Mouse (Mus musculus): ENCODE results near the gene 1700056E22Rik.

1700056E22Rik gene

GRCm38 (mm10) chr1:184034011-184034557, at the start of gene 1700056E22Rik:
TSS of gene 1700056E22Rik (minus strand) at chr1:184034301.
- peak; percentile 98 to 99 for DNase-seq (ENCODE audit: low spot score in 2 of 2)

- no peak for DNase-seq (ENCODE audit: low spot score in 2 of 2)
Observed at GRCm38 (mm10) chr1:184083166-184083565, 49.1 kb upstream of the 1700056E22Rik start.

- no peak for DNase-seq (ENCODE audit: low spot score in 2 of 2)
Observed at GRCm38 (mm10) chr1:184082661-184083060, 48.6 kb upstream of the 1700056E22Rik start.

- no peak for DNase-seq (ENCODE audit: low spot score in 2 of 2)
Observed at GRCm38 (mm10) chr1:184079304-184079703, 45.2 kb upstream of the 1700056E22Rik start.

GRCm38 (mm10) chr1:184076756-184077155, 42.7 kb upstream of the 1700056E22Rik start:
- DNase-seq (ENCODE audit: low spot score in 2 of 2): no peak

- no peak for DNase-seq (ENCODE audit: low spot score in 2 of 2)
Observed at GRCm38 (mm10) chr1:184076065-184076464, 42.0 kb upstream of the 1700056E22Rik start.

GRCm38 (mm10) chr1:184068971-184069370, 34.9 kb upstream of the 1700056E22Rik start:
- no peak for DNase-seq (ENCODE audit: low spot score in 2 of 2)

GRCm38 (mm10) chr1:184067704-184068558, 33.8 kb upstream of the 1700056E22Rik start:
- DNase-seq (ENCODE audit: low spot score in 2 of 2): no peak

- DNase-seq (ENCODE audit: low spot score in 2 of 2): no peak
Observed at GRCm38 (mm10) chr1:184066460-184067287, 32.6 kb upstream of the 1700056E22Rik start.

- no peak for DNase-seq (ENCODE audit: low spot score in 2 of 2)
Observed at GRCm38 (mm10) chr1:184065589-184066361, 31.7 kb upstream of the 1700056E22Rik start.

- DNase-seq (ENCODE audit: low spot score in 2 of 2): no peak
Observed at GRCm38 (mm10) chr1:184064306-184064705, 30.2 kb upstream of the 1700056E22Rik start.

- DNase-seq (ENCODE audit: low spot score in 2 of 2): no peak
Observed at GRCm38 (mm10) chr1:184061901-184062300, 27.8 kb upstream of the 1700056E22Rik start.

- DNase-seq (ENCODE audit: low spot score in 2 of 2): no peak
Observed at GRCm38 (mm10) chr1:184060828-184061734, 27.0 kb upstream of the 1700056E22Rik start.

- no peak for DNase-seq (ENCODE audit: low spot score in 2 of 2)
Observed at GRCm38 (mm10) chr1:184060381-184060780, 26.3 kb upstream of the 1700056E22Rik start.

- no peak for DNase-seq (ENCODE audit: low spot score in 2 of 2)
Observed at GRCm38 (mm10) chr1:184059814-184060213, 25.7 kb upstream of the 1700056E22Rik start.

- DNase-seq (ENCODE audit: low spot score in 2 of 2): no peak
Observed at GRCm38 (mm10) chr1:184058206-184058605, 24.1 kb upstream of the 1700056E22Rik start.

GRCm38 (mm10) chr1:184054176-184054575, 20.1 kb upstream of the 1700056E22Rik start:
- DNase-seq (ENCODE audit: low spot score in 2 of 2): no peak

- DNase-seq (ENCODE audit: low spot score in 2 of 2): no peak
Observed at GRCm38 (mm10) chr1:184053711-184054110, 19.6 kb upstream of the 1700056E22Rik start.

- no peak for DNase-seq (ENCODE audit: low spot score in 2 of 2)
Observed at GRCm38 (mm10) chr1:184053141-184053540, 19.0 kb upstream of the 1700056E22Rik start.

GRCm38 (mm10) chr1:184052331-184052730, 18.2 kb upstream of the 1700056E22Rik start:
- no peak for DNase-seq (ENCODE audit: low spot score in 2 of 2)

Measured in frontal cortex, postnatal 10 days (tissue).